Mouse (Mus musculus) testis, postnatal 10 days (tissue): ENCODE measurements around the gene Gng7.
A peak's percentile ranks its signal among the peaks of the same experiment; 100 is the strongest.

ENCODE experiments used
- DNase-seq: peaks from one replicate; pipeline ENCODE4 v3.0.0; 2021; ENCODE audit warnings: low spot score

Gene Gng7

DNA sequence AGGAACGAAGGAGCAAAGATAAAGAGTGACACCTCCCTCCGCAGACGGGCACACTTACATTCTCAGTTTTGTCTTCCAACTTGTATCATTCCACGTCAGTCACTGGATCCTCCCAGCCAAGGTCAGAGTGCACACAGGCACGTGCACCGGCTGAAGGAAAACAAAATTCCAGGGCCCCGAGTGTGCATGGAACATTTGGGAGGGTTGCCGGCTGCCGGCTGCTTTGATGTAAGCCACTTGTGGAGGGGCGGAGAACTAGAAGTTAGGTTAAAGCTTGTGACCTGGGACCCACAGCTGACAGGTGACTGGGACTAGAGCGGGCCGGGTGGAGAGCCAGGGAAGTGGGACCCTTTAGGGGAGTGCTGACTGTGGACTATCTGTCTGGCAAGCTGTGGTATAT is 48.4 kb downstream of the Gng7 start:
- DNase-seq, result peak; percentile 46

DNA sequence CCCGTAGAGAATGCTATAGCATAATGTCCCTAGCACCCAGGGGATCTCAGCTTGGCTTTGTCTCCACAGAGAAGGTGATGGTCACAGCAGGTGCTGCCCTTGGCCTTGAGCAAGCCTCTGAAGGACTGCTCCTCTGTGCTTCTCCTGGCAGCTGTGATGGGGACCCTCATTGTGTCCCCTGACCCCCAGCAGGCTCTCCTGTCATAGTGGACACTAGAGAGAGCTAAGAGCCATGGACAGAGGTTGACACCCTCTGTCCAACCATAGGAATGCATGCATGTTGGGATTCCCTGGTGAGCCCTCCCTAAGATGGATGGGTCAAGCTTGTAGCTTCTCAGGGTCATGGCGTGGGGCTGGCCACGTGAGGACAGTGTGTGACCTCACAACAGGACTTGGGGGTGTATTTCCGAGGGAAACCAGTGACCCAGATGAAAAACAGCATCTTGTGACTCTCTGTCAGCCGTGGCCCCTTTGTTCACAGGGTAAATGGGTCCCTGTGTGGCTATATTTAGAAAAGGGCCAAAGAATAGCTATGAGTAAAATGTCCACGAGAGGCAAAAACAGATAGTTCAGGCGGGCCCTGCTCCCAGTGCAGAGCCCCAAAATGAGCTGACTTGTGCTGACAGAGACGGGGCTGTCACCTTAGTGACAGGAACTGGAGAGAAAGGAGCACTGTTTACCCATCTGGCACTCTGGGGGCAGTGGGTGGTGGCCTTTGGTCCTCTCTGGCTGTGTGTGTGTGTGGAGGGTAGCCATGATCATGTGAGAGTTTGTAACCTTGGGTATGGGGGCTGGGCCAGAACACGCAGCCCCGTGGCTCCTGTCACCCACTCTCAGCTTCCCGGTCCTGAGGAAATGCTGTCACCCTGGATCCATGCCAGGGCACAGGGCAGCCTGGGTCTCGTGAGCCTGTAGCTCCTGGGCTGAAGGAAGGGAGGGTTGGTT is 51.4 kb downstream of the Gng7 start:
- peak; percentile 71 for DNase-seq

DNA sequence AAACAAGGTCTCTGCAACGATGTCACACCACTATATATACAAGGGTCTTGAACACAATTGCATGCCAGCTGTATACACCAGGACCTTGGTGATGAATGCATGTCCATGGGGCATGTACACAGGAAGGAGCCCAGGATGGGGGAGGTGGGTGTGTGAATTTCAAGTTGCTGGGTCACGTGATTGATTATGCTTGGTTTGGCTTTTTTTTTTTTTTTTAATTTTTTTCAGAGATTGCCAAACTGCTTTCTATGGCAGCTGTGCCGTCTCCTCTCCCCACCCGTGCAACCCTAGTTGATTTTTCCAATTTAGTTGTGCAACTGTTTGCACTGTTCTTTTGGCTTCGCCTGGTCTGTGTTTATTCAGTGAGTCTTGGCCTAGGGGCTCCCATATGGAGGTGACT is 52.2 kb downstream of the Gng7 start:
- no peak for DNase-seq

DNA sequence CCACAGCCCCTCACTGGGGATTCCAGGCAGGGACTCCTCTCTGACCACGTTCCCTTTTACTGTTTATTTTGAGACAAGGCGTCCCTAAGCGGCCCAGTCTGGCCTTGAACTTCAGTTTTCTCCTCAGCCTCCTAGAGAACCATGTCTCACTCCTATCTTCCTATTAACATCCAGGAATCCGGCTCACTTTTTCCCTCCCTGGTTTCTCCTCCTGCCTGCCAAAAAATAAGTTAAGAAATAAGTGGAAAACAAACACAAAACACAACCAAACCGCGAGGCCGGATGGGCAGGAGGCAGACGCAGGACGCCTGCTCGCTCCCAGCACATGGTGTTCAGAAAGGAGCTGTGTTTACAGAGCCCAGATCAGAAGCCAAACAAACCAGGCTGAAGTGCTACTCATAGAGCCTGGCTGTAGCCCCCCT is 52.7 kb downstream of the Gng7 start:
- peak; percentile 68 for DNase-seq

DNA sequence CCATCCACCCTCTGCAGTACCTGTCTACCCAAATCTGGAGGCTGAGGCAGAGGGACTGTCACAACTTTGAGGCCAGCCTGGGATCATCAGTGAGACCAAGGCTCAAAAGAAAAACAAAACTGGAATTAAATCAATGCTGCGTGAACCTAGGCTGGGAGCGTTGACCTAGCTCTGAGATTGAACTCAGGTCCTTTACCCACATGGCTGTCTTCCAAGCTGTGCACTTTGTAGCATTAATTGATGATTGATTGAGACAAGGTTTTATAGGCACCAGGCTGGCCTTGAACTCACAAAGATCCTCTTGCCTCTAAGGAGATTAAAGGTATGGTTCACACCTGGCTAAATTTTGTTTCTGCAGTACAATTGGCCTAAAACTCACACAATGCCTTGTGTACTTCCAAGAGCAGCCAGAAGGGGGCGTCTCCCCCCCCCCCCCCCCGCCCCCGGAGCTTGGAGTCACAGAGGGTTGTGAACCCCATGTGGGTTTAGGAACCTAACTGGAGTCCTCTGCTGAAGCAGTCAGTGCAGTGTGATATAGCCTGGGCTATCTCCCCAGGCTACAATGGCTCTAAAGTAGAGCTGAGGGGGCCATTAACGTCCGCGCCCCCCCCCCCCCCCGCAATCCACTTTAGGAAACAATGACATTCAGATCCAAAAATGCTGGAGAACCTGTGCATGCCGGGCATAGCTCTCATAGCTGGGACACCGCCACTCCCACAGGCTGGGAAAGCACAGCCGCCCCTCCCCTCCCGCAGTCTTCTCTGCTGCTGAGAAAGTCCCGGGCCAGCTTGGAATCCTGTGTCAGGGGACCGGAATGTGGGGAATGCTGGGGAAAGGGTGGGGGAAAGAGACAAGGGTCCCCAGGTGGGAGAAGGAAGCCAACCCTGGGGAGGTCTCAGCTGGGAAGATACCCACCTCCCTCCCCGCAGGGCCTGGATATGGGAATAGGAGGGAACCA is 53.9 kb downstream of the Gng7 start:
- DNase-seq, result peak; percentile 79

DNA sequence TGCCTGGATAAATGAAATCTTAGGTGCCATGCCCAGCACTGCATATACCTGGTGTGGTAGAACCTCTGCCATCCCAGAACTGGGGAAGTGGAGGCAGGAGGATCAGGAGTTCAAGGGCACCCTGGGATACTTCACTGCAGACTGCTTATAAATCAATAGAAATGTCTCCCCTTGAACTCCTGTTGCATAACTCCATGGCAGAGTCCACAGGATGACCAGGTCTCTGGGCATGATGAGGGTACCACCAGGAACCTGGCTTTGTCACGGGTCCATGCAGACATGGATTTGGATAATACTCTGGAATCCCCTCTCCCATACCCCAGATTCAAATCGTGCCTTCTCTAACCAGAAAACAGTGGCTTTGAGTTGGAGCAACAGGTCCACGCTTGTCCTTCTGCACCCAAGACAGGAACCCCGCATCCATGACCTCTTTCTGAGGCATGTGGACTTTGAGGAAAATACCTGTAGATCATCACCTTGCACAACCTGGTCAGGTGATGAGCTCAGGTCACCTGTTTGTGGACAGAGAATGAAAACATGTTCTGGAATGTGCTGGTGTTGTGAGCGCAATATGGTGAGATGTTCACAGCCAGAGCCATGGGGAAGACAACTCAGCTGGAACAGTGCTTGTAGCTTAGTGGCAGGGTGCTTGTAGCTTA is 55.6 kb downstream of the Gng7 start:
- no peak for DNase-seq

DNA sequence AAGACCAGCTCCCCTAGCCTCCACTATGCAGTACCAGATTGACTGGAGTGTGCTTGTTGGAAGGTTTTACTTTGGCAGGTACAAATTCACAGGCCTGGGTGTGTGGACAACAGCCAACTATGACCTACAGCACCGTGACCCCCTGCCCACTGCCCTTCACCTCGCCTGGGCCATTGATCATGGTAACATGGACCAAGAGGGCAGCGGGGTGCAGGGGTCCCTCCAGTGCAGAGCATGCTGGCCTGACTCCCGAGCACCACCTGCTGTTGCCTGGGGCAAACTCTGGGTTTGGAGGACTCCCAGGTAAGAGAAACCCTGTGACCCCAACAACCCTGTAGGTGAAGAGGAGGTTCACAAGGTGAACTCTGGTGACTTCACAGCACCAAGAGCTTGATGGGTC is 57.0 kb downstream of the Gng7 start:
- DNase-seq, result peak; percentile 46

DNA sequence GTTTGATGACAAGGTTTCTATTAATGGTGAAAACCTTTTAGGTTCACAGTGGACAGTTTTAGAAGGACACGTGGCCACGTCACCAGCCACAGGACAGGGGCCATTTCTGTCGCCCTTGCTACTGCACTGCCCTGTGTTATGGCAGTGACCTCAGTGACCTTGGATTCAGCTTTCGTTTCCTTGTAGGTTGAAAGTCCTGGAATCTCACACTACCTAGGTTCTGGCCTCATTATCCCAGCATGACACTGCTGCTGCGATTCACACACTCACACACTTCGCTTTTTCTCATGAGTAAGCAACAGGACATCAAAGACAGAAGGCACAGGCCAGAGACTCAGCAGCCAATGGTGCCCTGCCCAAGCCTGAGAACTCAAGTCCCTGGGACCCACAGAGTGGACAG is 57.8 kb downstream of the Gng7 start:
- DNase-seq, result no peak

DNA sequence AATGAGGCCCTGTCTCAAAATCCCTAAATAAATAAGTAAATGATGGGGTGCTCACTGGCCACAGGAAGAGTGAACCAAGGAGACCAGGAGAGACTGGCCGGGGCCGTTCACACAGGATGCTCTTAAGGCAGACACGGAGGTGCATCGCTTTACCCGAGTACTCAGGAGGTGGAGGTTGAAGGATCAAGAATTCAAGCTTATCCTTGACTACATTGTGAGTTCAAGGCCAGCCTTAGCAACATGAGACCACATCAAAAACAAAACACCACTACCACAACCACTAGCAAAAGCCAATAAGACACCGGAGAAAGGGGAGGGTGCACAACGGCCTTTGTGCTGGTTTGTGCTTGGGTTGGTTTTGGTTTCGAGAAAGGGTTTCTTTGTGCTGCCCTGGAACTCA is 58.4 kb downstream of the Gng7 start:
- no peak for DNase-seq

DNA sequence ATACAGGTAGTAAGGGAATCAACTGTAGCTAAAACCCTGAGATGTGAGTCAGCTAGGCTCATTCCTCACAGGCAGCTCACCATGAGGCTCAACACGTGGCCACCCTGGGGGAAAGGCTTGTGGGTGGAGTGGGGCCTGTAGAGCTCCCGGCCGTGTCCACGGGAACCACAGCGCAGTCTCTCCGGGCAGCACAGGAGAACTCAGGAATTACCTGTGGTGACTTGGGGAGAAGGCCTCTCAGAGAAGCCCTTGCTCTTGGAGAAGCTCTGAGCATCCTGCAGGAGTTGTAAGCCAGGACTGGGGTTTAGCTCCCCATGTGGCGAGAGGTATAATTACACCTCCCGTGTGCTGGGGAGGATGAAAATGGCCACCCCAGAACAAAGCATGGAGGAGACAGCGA is 59.2 kb downstream of the Gng7 start:
- peak; percentile 74 for DNase-seq

DNA sequence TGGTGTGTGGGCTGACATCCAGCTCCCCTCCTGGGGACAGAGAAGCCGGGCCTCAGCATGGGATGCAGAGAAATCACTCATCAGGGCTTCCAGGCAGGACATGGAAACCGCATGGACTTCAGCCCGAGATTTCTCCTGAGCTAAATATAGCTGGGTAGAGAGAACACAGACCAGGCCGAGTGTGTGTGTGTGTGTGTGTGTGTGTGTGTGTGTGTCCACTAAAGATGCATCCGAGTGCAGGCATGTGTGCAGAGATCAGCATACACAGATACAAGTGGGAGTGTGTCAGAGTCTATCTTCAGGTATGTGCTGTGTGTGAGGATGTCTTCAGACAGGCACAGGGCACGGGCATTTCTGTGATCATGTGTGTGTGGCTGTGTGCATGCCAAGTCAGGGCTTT is 59.9 kb downstream of the Gng7 start:
- DNase-seq, result no peak

DNA sequence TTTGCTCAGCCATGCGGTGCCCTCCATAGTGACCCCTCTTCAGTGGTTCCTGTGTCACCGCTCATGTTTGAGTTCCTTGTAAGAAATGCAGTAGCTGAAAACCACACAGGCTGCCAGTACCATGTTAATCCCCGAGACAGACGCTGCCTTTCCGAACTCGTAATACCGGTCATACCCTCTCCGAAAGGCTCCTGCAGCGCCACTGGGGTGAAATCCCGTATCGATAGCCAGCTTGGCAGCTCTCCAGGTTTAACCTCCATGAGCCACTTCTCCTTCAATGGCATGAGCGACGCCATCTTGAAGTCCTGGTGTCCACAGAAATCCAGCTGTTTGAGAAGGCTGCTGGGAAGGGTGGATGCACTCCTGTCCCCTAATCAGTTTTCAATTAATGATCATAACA is 60.3 kb downstream of the Gng7 start:
- DNase-seq, result no peak

DNA sequence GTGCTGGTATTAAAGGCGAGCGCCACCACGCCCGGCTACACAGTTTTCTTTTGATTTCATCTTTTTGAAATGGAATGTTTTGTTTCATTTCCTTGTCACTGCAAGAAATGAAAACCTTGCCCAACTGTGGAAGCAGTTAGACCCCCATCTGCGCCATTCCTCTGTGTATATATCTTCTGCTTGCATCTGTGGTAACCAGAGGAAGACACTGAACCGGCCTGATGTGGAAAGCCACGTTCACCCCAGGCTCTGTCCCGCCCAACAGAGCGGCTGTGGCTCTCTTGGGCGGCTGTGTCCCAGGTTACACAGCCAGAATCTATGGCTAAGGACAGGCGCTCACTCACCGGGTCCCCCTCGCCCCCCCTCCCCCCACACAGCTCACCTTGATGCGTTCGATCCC is 62.3 kb downstream of the Gng7 start:
- DNase-seq, result no peak

DNA sequence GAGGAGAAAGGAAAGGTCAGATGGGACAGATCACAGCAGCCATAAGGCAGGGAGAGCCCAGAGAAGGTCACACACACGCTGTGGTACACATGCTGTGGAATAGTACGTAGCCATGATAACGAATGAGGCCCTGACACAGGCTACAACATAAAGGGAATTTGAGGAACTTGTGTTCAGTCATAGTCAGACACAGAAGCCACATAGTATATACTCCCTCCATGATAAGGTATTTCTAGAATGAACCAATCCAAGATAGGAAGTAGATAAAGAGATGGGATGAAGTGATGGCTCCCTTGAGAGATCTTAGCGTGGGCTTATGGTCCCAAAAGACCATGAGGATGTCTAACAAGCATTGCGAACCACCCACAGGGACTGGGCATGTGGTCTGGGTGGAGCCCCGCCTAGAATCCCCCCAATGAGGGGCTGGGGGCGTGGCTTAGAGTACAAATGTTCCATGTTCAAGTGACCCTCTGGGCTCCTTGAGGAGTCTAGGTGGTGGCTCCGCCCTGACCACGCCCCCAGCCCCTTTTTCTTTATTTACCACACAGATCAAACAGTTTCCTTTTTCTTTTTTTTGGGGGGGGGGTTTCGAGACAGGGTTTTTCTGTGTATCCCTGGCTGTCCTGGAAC is 62.9 kb downstream of the Gng7 start:
- peak; percentile 61 for DNase-seq

DNA sequence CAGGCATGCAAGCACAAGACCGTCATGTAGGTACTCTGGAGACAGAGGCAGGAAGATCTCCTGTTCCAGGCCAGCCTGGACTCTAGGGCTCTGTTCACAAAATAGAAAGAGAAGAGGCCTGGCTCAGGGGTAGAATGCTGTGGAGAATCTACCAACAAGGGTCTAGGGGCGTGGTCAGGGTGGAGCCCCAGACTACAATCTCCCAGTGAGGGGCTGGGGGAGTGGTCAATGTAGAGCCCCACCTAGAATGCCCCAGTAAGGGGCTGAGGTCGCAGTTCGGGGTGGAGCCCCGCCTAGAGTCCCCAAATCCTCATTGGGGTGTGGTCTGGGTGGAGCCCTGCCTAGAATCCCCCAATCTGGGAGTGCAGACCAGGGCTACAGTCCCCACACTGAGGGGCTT is 64.4 kb downstream of the Gng7 start:
- DNase-seq, result peak; percentile 44

DNA sequence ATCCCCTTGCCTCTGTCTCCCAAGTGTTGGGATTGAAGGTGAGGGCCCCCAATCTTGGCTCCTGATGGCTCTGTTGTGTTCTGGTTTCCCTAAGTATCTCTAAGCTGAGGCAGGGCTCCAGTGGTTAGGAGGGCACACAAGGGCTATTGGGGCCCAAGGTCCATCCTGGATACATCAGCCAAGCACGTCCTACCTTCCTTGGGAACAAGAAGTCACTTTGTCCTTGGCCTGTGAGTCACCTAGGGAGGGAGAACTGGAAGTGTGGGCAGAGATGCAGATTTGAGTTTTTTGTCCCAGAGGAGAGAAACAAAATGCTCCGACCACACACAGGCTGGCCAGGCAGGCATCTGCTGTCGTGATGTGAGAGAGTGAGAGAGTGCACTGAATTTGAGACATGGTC is 65.7 kb downstream of the Gng7 start:
- DNase-seq, result no peak

DNA sequence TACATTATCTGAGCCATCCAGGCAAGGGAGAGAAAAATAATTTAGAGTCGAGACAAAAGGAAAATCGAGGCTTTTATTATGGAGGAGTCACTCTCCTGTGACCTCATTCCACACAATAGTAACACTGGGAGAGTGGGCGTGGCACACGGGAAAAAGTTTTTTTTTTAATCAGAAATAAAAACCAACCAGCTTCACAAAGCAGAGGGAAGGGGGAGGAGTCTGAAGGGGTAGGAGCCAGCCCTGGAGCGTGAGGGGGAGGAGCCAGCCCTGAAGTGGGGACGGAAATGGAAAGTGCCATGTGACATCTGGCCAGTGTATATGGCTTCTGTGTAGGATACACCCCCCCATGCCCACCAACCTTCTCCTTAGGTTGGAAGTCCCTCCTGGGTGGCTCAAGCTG is 66.2 kb downstream of the Gng7 start:
- no peak for DNase-seq

DNA sequence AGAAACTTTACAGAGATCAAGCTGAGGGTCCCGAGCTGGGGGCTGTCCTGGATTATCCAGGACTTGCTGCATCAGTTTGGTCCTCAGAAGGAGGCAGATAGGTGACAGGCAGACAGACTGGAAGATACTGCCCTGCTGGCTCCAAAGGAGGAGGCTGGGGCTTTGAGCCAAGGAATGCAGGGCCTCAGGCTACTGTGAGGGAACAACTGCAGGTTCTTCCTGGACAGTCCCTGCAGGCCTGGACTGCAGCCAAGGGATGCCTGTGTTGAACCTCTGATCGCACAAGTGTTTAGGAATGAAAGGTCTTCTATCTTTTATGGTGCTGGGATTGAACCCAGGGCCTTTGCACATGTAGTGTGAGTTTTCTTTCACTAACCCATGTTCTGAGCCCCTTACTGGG is 66.9 kb downstream of the Gng7 start:
- DNase-seq, result peak; percentile 81

DNA sequence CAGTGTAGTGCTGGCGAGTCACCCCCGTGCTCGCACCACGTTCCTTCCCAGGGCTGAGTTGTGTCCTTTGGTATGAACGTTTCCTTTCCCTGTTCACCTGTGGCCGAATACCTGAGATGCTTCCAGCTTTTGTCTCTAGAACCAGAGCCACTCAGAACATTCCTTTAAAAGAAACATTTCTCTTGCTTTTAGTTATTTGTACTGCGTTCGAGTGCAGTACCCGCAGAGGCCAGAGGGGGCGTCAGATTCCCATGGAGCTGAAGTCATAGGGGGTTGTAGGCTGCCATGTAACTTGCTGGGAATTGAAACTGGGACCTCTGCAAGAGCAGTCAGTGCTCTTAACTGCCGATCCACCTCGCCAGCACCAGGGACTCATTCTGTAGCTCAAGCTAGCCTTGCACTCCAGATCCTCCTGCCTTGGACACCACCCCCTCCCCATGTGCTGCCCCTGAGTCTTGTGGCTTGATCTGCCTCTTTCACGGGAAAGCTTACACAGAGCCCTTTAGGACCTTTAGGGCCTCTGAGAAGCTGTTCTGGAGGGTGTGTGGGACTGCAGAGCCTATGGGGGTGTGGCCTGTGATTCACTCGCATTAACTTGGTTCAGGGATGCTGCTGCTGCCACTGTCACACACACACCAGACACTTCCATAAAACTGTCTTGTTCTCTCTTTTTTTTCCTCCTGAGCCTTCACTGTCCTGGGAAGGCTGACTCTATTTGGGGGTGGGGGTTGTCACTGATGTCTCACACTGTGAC is 67.9 kb downstream of the Gng7 start:
- peak; percentile 76 for DNase-seq

DNA sequence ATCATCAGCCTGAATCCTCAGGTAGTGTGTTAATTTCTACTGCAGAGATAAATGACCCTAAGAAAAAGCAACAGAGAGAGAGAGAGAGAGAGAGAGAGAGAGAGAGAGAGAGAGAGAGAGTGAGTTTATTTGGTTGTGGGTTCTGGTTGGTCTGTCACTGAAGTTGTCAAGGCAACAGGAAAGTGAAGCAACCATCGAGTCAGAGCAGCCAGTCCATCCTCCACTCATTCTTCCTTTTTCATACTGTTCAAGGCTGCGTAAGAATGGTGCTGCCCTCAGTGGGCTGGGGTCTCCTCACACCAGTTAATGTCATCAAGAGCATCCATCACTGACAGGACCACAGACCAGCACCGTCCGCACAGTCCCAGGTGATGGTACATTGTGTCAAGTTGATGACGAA is 70.5 kb downstream of the Gng7 start:
- no peak for DNase-seq

DNA sequence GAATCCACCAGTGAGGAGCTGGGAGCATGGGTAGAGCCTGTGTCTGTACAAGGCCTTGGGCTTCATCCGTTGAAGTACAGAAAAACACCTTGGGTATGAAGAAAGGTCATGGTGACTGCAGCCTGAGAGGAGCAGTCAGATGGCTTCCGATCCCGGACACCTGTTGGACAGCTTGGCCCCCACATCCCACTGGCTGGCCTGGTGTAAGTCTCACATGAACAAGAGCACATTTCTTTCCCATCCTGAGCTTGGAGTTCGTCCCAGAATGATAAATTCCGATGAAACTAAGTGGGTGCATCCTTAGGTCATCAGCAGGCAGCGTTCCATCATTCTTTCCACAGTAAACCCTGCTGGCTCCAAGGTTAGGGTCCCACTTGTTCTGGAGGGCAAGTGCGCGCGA is 71.0 kb downstream of the Gng7 start:
- DNase-seq, result no peak
